Mouse (Mus musculus) kidney, postnatal 10 days (tissue): ENCODE measurements at regions not wholly inside any gene's neighbourhood (a gene's known extent, or its start where the extent isn't known, plus 50 kb on each side); places are given as distances from the start of the nearest gene placed in this dataset.

Experiments
- DNase-seq: peaks from one replicate; pipeline ENCODE4 v3.0.0; 2021; ENCODE audit warnings: mixed read lengths

DNA sequence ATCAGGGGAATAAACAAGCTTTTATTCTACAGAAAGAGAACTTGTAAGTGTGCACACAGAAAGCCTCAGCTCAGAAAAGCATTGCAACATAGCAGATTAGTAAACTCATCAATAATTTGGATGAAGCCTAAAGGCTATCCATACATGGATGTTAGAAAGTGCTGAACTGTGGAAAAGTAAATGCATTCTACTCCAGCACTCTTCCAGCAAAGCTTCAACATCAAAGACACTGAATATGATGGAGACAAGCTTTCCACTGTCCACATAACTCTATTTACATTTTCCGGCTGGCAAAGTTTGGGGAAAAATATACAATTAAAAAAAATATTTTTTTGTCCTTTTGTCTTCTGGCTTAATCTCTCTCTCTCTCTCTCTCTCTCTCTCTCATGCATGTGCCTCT, 69.7 kb downstream of the Slitrk6 start:
- no peak for DNase-seq

DNA sequence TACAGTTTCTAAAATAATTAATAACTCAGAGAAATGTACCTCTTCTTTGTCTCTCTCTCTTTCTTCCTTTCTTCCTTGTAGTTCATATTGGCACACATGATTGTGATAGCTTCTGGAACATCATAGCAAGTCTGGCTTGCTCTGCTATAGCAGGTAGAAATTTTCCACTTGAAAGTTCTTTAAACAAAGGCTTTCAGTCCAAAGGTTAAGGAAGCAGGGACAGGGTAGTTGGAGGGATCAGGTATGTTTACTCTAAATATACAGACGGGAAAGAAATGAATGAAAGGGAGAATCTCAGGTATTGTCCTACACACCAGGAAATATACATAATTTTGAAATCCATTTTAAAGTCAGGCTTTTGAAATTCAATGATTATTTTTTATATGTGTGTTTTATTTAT, 75.2 kb downstream of the Slitrk6 start:
- DNase-seq: no peak

DNA sequence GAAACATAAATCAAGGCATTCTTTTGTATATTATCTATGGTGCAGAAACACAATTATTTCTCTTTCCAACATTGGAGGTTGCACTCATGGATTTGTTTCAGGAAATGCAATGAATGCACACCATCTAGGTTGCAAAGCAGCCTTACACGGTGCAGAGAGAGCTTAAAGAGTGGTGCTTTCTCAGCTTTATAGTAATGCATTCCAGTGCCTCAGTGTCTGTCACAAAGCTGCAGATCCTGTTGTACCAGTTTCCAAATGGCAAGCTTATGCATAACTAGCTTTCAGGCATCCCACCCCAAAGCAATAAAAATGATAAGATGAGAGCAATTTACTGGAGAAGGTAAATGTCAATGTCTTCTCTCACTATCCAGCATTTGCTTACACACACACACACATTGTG, 89.2 kb downstream of the Slitrk6 start:
- DNase-seq: no peak

DNA sequence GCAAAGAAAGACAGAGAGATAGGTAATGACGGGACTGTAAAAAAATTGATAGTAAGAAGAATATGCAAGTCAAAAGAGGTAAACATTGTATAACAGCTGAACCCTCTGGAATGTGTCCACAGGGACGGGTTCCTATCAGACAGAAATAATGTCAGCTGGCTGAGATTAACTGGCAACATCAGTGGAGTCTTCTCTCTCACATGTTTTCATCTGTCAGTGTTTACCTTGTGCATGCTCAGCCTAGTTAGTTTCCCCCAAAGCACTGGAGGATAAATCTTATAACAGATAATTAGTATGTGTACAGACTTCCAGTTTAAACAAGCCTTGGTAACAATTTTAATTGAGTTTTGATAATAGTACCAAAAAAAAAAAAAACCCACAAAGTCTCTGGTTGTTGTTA, 91.7 kb downstream of the Slitrk6 start:
- DNase-seq: no peak

DNA sequence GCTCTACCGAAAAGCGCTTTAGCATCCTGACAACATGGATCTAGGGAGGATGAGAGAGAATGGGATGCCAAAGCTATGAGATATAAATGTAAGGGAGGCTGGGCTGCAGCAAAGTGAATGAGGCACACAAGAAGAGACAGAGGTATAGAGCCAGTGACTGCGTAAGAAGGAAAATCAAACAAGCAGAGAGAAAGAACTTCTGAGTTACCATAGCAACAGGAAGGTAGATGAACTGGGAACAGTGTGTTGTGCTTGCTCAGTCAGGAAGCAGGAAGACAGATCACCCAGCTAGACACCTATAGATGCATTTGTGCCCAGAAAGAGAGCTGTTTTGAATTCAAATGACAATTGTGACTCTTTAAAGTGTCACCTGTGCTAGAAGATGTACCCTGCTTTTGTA, 120.8 kb downstream of the Slitrk6 start:
- no peak for DNase-seq

DNA sequence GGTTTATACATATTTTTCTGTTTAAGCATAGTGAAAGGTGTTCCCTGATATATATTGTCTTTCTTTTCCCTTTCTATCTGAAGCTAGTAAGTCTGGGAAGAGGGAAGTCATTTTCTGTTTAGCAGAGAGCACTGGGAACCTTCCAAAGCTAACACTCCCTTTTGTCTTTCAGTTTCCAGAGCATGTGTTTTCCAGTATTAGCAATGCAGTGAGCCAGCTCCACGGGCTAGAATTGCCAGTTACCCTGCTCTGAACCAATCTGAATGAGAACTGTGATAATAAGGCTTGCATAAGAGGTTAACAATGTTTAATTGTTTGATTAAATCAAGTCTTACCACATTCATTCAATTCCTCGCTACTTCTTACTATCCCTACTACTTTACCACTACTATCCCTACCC, 131.2 kb downstream of the Slitrk6 start:
- no peak for DNase-seq

DNA sequence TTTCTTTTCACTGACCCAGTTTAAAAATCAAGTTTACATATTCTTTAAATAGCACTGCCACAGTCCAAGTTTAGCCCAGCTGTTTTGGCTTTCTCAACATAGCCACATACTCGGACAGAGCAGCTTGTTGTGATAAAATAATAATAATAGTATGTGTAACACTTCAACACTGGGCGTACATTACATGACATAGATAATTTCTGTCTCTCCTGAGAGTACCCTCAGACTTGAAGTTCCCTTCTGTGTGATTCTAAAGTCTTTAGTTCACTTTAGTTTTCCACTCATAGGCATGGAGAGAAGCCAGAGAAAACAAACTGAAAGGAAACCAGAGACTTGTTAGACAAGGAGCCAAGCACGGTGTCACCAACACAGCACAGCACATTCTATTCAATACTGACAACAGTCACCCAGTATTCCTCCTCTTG, 136.4 kb downstream of the Slitrk6 start:
- DNase-seq: no peak

DNA sequence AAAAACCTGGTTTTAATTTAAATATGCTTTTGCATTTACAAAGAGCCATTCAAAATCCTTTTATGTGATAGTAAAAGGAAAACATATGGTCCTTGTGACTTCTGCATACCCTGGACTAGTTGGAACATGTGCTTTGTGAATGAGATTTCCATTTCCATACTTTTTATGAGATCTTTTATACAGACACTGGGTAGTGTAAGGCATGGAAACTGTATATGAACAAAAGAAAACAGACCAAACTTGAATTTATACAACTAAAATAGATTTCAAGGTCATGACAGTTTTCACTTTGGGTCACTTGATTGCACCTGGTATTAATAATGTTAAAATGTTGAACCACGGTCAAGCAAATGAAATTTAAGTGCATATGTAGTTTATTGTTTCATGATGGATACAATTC, 138.5 kb downstream of the Slitrk6 start:
- no peak for DNase-seq

DNA sequence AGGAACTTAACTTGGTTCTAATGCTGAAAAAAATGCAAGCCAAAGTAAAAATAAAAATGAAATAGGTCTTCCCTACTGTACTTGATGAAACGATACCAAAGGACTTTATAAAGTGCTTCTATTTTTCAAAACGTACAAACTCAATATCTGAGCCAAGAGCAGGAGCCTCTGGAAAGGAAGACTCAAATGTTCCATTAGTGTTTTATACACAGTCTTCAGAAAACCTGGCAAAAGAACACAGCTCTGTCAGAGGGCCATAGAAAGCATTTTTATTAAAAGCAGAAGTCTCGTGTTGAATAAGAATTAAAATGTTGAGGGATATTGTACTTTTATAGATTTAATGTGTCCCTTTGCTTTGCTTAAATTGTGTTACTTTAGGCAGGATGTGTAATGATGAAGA, 174.6 kb downstream of the Slitrk6 start:
- DNase-seq: no peak

DNA sequence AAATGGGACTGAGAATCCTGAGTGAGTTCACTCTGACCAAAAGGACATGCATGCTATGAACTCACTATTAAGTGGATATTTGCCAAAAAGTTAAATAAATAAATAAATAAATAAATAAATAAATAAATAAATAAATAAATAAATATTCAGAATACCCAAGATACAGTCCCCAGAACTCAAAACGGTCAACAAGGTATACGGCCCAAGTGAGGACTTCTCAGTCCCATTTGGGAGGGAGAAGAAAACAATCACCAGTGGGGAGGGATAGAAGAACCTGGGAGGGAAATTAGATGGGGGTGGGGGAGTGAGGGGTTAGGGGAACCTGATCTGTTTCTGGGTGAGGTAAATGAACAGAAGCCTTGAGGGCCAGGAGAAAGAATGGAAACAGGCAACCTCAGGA, 184.2 kb downstream of the Slitrk6 start:
- no peak for DNase-seq

DNA sequence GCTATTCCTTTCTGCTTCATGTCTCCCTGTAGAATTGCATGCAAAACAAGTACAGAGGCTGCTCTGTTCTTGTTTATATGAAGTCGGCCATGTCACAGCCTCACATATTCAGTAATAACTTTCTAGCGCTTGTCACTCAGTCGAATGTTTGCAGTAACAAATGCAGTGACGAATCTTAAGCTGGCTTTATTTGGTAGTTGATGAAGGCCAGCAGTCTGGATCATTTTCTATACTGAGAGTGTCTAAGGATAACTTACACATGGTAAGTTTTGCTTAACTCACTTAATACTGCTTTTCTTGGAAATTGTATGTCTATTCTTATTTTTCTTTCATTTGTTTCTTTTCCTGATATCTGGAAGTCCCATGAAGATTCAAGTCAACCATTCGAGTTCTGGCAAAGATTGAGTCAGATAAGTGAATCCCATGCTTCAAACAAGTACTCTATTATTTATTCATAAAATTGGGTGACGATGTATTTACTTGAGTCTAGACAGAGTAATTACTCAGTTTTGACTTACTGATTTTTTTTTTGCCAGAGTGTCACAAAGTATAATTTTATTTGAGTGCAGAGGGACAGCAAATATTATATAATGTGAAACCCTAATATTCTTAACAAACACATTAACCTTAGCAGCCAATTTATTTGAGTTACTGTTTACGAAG, 189.0 kb downstream of the Slitrk6 start:
- DNase-seq: no peak

DNA sequence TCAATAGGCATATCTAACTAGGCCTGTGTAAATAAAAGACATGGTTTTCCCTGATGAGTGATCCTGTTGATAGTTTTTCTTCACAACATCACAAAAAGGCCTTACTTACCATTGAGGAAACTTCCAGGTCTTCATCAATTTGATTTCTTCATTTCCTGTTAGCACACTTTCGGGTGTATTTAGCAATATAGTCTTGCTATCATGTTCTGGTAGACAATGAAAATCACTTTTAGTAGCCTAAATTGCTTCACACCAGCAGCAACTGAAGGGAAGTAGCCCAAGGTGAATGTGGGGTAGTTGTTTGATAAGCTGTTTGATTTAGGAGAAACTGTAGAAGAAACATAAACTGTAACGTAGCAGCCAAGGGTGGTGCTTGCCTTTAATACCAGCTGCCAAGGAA, 190.3 kb downstream of the Slitrk6 start:
- no peak for DNase-seq

DNA sequence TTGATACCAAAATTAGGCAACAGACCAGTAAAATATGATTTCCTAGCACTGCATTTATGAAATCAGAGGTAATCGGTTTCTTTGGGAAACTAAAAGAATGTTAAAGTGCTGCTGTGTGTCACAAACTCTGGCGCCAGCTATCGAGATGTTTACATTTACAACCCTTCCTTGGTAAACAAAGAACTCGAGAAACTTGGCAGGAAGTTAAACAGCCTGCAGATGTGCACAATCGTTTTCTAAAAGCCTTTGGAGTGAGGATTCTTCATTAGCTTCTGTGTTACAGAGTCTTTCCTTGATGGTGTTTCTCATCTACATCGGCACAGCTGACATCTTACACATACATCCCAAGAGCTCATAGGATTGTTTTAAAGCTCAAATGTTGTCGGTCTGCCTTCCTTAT, 209.7 kb downstream of the Slitrk6 start:
- DNase-seq: no peak

DNA sequence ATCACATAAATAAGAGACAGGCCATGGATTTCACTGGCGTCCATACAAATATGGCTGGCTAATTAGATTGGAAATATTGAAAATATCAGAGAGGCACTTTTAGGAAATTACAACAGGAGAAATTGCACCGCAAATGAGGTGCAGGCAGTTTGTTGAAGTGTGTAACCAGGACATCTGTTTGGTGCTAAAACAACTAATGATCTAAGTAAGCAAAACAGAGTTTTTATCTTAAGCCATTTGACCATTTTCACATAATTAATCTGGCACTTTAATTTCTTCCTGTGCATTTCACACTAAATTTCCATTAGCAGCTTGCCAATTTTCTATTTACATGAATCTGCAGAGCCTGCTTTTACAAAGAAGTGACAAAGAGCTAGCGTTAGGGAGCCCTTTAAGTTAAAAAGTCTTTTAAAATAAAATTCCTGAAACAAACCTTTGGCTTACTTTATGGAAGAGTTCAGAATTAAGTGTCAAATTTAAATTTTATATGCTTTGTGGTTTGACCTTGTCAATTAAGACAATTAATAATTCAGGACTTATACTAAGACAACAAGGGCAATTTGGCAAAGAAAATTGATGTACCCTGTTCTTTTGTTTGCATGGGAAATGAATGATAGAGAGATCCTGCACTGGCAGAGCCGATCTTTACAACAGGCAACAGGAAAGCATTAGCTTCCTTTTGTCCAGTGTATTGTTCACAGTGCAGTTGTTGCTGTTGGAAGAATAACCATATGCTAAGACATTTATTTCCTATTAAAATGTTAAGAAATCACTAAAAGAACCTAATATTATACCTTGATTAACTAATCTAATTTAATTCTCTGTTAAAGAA, 211.4 kb downstream of the Slitrk6 start:
- no peak for DNase-seq

DNA sequence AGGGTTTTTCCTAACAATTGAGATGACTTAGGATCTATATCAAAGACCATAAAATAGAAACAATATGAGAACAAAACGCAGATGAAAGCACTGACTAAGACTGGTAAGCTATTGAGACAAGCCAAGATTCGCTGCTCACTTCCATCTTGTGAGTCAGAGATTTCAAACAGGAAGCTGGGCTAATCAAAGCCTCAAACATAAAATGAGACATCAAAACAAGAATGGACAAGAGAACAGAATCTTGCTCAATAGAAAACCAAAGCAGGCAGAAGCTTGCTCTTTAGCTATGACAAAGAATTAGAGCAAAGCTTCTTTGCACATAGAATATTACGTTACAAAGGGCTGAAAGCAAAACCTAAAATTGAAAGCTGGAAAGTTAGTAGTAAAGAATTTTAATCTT, 227.6 kb downstream of the Slitrk6 start:
- no peak for DNase-seq

DNA sequence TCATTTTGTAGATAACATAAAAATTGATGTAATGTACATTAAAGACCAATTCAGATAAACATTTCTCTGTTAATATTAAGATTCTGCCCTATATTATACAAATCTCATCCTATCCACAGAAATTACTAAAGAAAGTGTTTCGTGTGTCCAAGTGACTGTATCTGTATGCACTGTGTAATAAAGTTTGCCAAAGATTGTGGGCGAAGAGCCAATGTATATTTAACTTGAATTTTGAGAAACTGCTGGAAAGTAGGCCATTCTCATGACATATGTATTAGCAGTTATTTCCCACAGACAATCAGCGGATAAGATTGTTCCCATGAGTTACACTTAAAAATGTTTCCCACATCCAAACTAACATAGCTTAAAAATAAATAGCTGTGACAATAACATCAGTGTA, 269.9 kb downstream of the Slitrk6 start:
- DNase-seq: no peak

DNA sequence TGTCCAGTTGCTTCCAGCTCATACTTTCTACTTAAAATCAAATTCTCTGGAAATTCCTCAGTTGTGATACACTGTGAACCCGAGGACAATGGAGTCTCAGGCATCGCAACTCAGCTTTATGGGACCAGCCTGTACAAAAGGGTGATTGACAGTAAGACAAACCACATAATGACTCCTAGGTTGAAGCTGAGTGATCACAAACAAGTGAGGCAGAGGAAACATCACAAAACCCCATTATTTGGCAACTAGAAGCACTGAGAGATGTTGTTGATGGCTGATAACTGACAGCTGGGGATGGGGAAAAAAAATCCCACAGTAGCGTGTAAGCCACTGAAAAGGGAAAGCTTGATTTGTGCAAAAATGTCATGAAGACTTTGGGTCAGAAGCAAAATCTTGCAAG, 282.2 kb downstream of the Slitrk6 start:
- peak; percentile 8 for DNase-seq

DNA sequence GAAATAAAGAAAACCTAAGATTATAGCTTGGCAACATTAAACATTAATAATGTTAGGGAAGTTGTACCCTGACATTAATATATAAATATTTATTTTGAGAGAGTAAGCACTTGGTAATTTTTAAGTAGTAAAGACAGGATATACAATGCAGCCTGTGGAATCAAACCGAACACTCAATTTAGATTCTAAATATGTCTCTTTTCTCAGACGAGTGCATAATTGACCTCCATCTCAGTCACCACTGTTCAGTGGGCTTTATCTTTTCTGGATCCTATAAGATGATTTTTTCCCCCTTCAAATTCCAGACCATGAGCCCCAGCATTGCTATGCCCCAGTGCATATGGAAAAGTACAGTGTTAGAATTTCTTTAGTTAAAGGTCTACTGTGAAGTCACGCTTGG, 282.8 kb downstream of the Slitrk6 start:
- DNase-seq: no peak

DNA sequence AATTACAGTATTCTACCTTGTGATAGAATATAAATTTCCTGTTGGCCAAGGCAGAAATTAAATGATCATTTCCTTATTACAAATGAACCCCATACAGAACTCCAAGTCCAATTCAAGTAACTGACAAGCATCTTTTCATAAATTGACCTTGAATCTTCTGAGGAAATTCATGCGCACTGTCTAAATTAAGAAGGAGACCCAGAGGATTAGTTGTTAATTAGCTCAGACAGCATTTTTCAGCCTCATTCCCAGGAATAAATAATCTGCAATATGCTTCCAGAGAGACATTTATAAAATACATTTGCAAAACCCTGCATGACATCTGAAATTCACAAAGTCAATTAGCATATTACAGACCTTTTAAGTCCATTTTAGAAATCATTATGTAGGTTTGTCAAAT, 284.2 kb downstream of the Slitrk6 start:
- no peak for DNase-seq

DNA sequence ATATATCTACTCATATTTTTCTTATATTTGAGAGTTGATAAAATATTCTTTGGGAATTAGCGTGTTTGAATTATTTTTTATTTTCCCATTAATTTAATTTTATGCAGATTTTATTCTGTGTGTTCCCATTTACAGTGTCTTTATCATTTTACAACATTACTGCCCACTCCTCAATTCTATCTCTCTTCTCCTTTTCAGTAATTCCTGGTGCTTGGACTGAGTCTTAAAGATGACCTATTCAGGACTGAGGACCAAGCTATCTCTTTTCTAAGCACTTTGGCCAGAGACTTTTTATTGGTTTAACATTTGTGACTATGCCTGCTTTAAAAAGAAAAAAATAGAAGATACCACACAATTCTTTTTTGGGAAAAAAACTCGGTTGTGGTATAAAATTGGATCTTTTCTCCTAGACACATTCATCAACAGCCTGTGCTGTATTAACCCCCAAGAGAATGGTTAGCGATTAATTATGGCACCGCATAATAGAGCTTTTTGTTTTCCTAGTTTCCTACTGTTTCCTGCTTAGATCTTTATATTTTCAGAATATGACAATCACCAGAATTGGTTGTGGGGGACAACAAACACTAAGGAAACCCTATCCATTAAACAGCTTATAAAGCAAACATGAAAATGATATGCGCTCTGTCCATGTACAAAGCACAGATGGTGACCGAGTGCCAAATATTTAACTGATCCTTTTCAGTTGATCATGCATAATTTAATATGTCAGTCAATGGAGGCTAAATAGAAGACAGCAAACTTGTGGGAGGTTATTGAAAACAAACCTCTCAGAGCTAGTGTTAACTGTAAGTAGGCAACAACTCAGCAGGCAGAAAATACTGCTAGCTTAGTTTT, 286.3 kb downstream of the Slitrk6 start:
- DNase-seq: no peak
